Mouse (Mus musculus): ENCODE data around the gene Mlf2.

DNA sequence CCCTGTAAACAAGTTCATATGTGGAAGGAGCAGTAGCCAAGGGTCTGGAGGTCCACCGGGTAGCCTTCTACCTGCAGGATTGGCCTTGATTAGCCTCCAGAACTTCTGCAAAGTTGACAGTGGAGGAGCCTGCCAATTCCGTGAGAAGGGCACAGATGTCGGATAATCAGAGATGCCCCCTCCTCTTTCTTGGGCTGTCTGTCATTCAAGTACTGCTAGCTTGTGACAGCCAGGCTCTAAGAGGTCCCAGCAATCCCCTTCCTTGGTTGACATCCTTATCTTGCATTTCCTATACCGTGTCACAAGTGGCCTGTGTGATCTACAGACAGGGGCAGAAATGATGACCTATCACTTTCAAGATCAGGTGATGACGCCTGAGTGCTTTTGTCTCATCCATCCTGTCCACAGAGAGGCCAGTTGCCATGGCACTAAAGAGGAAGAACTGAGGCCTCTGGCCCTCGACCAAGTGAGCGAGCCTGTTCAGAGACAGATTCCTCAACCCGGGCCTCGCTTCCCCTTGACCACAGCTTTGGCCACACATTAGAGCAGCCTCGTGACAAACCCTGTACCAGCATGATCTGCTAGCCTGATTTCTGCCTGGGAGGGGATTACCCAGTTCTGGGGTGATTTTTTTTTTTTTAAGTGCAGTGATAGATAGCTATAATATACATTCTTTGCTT is 30.2 kb upstream of the Mlf2 start:
- TF ChIP-seq POLR2A (IDR thresholded peaks at IDR 0.05; ENCODE audit: low read depth, low read length), result no peak
- no peak for TF ChIP-seq CTCF (IDR thresholded peaks at IDR 0.05; ENCODE audit: borderline replicate concordance, insufficient read depth, low read length)

All from embryonic fibroblast, embryonic 13.5 days (primary cell).